Mouse (Mus musculus) liver, embryonic 12.5 days (tissue): Measurements from ENCODE around the gene Prpf40b. TPM values are rescaled to one million over a fixed set of nuclear protein-coding genes. Genes with fewer than 3 reads are reported as not detected.
A peak's percentile ranks its signal among the peaks of the same experiment; 100 is the strongest.

Source experiments
- ATAC-seq: fragments of 200-750 bp; cut with Nextera tagmentation; 2 replicates; pipeline ENCODE4 v1.8.0; 2017; ENCODE audit warnings: moderate number of reproducible peaks, mild to moderate bottlenecking, moderate library complexity
- H3K27ac ChIP-seq: fragments of 300-500 bp; sonication (generic); 2 replicates; pipeline ENCODE4 v1.5.1; 2016; ENCODE audit warnings: mild to moderate bottlenecking
- H3K27me3 ChIP-seq: fragments of 300-500 bp; sonication (generic); replicated peaks from 2 replicates; pipeline ENCODE4 v1.6.1; 2016; ENCODE audit warnings: mild to moderate bottlenecking, moderate library complexity
- H3K36me3 ChIP-seq: fragments of 300-500 bp; sonication (generic); 2 replicates; pipeline ENCODE4 v1.6.1; 2016; ENCODE audit warnings: mild to moderate bottlenecking, moderate library complexity
- H3K4me1 ChIP-seq: fragments of 300-500 bp; sonication (generic); 2 replicates; pipeline ENCODE4 v1.6.1; 2016
- H3K4me2 ChIP-seq: fragments of 300-500 bp; sonication (generic); 2 replicates; pipeline ENCODE4 v1.6.1; 2016; ENCODE audit warnings: mild to moderate bottlenecking, moderate library complexity
- H3K4me3 ChIP-seq: fragments of 300-500 bp; sonication (generic); 2 replicates; pipeline ENCODE4 v1.5.1; 2016; ENCODE audit warnings: mild to moderate bottlenecking, moderate library complexity
- H3K9ac ChIP-seq: fragments of 300-500 bp; sonication (generic); 2 replicates; pipeline ENCODE4 v1.6.1; 2016; ENCODE audit warnings: mild to moderate bottlenecking, moderate library complexity
- H3K9me3 ChIP-seq: fragments of 300-500 bp; sonication (generic); replicated peaks from 2 replicates; pipeline ENCODE4 v1.6.1; 2016; ENCODE audit warnings: mild to moderate bottlenecking, moderate library complexity
- WGBS: fragments of 180-500 bp; shearing (Covaris S2); methylation state at CpG from one replicate; pipeline ENCODE4 v1.1.7; 2016; ENCODE audit not compliant: insufficient replicate concordance; 5-methylcytosine and 5-hydroxymethylcytosine counted together
- polyA plus RNA-seq: library from polyadenylated mRNA; unstranded; fragments of >200 nt; fragmentation: Nextera tagmentation; extraction: Ambion mirVana; gene quantifications from 2 replicates; pipeline ENCODE4 v1.2.1, GENCODE M21; 2016

Prpf40b gene
- polyA plus RNA-seq, 1 experiment from 2014 or later = 15.5 TPM

- H3K27ac ChIP-seq = peak overlapping the region; percentile 36; the same call in 1 of the 2 replicates
- no peak overlapping the region for H3K9ac ChIP-seq
- H3K9me3 ChIP-seq = no peaks in the 10 kb centered on the region
- ATAC-seq = peak; percentile 54; the same call in 1 of the 2 replicates
- peaks cover 27% of the 10 kb centered on the region for H3K4me1 ChIP-seq
- H3K36me3 ChIP-seq = no peaks in the 10 kb centered on the region
- H3K4me3 ChIP-seq = no peak overlapping the region
- H3K27me3 ChIP-seq = 0 out of 2 replicates have a peak, but pooled peaks cover 3% of the 10 kb centered on the region
- WGBS = 59% methylated on average over 8 of the region's 8 CpGs
- peak overlapping the region; percentile 60 for H3K4me2 ChIP-seq
Observed at GRCm38 (mm10) chr15:99259167-99259729, 35.6 kb upstream of the Prpf40b start.

- H3K27me3 ChIP-seq = 0 out of 2 replicates have a peak, but pooled peaks cover 3% of the 10 kb centered on the region
- WGBS = 0% methylated on average over 9 of the region's 10 CpGs
- H3K9ac ChIP-seq = peak overlapping the region; percentile 1; the same call in 1 of the 2 replicates
- peak; percentile 59; the same call in 1 of the 2 replicates for ATAC-seq
- no peaks in the 10 kb centered on the region for H3K9me3 ChIP-seq
- H3K4me3 ChIP-seq = peak overlapping the region; percentile 28
- H3K4me1 ChIP-seq = peaks cover 22% of the 10 kb centered on the region
- no peaks in the 10 kb centered on the region for H3K36me3 ChIP-seq
- peak overlapping the region; percentile 60 for H3K4me2 ChIP-seq
- peak overlapping the region; percentile 36; the same call in 1 of the 2 replicates for H3K27ac ChIP-seq
Observed at GRCm38 (mm10) chr15:99259730-99260252, 35.1 kb upstream of the Prpf40b start.

- Histone ChIP-seq H3K4me2 (no peak overlapping the region), H3K27ac (no peak overlapping the region), H3K4me1 (peaks cover 22% of the 10 kb centered on the region), H3K36me3 (no peaks in the 10 kb centered on the region), H3K9me3 (no peaks in the 10 kb centered on the region), H3K9ac (no peak overlapping the region), H3K27me3 (no peaks in the 10 kb centered on the region), H3K4me3 (no peak overlapping the region)
- WGBS = 68% methylated on average over 10 of the region's 10 CpGs
- ATAC-seq = no peak
Observed at GRCm38 (mm10) chr15:99262702-99263101, 32.2 kb upstream of the Prpf40b start.

GRCm38 (mm10) chr15:99264363-99264762 lies 30.5 kb upstream of the Prpf40b start:
- 72% methylated on average over 2 of the region's 2 CpGs for WGBS
- H3K4me2 ChIP-seq = no peak overlapping the region
- no peak overlapping the region for H3K9ac ChIP-seq
- peaks cover 19% of the 10 kb centered on the region for H3K4me1 ChIP-seq
- no peaks in the 10 kb centered on the region for H3K9me3 ChIP-seq
- H3K36me3 ChIP-seq = no peaks in the 10 kb centered on the region
- ATAC-seq = no peak
- H3K27ac ChIP-seq = no peak overlapping the region
- H3K27me3 ChIP-seq = no peaks in the 10 kb centered on the region
- H3K4me3 ChIP-seq = no peak overlapping the region

- Histone ChIP-seq H3K4me1 (peaks cover 8% of the 10 kb centered on the region; the same call in 1 of the 2 replicates), H3K9me3 (no peaks in the 10 kb centered on the region), H3K9ac (no peak overlapping the region), H3K36me3 (no peaks in the 10 kb centered on the region), H3K27ac (no peak overlapping the region), H3K4me2 (no peak overlapping the region), H3K27me3 (no peaks in the 10 kb centered on the region), H3K4me3 (no peak overlapping the region)
- 24% methylated on average over 4 of the region's 4 CpGs for WGBS
- peak; percentile 44; the same call in 1 of the 2 replicates for ATAC-seq
Observed at GRCm38 (mm10) chr15:99265679-99266078, 29.2 kb upstream of the Prpf40b start.

GRCm38 (mm10) chr15:99276095-99276494 lies 18.8 kb upstream of the Prpf40b start:
- 61% methylated on average over 8 of the region's 8 CpGs for WGBS
- Histone ChIP-seq H3K27ac (no peak overlapping the region), H3K9me3 (no peaks in the 10 kb centered on the region), H3K4me1 (no peaks in the 10 kb centered on the region), H3K4me3 (no peak overlapping the region), H3K36me3 (no peaks in the 10 kb centered on the region), H3K9ac (no peak overlapping the region), H3K27me3 (peaks cover 28% of the 10 kb centered on the region), H3K4me2 (no peak overlapping the region)
- no peak for ATAC-seq

- ATAC-seq = no peak
- Histone ChIP-seq H3K4me1 (no peaks in the 10 kb centered on the region), H3K27me3 (peaks cover 28% of the 10 kb centered on the region), H3K27ac (no peak overlapping the region), H3K9ac (no peak overlapping the region), H3K4me3 (no peak overlapping the region), H3K36me3 (no peaks in the 10 kb centered on the region), H3K4me2 (no peak overlapping the region), H3K9me3 (no peaks in the 10 kb centered on the region)
- 96% methylated on average over 7 of the region's 7 CpGs for WGBS
Observed at GRCm38 (mm10) chr15:99278271-99278670, 16.6 kb upstream of the Prpf40b start.

- WGBS = 49% methylated on average over 10 of the region's 10 CpGs
- Histone ChIP-seq H3K27me3 (peaks cover 20% of the 10 kb centered on the region), H3K9me3 (no peaks in the 10 kb centered on the region), H3K4me3 (no peak overlapping the region), H3K4me2 (peak overlapping the region; percentile 47), H3K4me1 (peaks cover 22% of the 10 kb centered on the region), H3K27ac (no peak overlapping the region), H3K36me3 (no peaks in the 10 kb centered on the region), H3K9ac (no peak overlapping the region)
- ATAC-seq = no peak
Observed at GRCm38 (mm10) chr15:99283456-99283855, 11.4 kb upstream of the Prpf40b start.

GRCm38 (mm10) chr15:99284527-99285188 lies 10.2 kb upstream of the Prpf40b start:
- WGBS = 16% methylated on average over 14 of the region's 14 CpGs
- no peaks in the 10 kb centered on the region for H3K36me3 ChIP-seq
- peak overlapping the region; percentile 59 for H3K27ac ChIP-seq
- H3K9me3 ChIP-seq = no peaks in the 10 kb centered on the region
- peak overlapping the region; percentile 47 for H3K4me2 ChIP-seq
- no peak overlapping the region for H3K4me3 ChIP-seq
- H3K9ac ChIP-seq = no peak overlapping the region
- H3K27me3 ChIP-seq = peaks cover 12% of the 10 kb centered on the region
- peaks cover 22% of the 10 kb centered on the region for H3K4me1 ChIP-seq
- ATAC-seq = peak; percentile 68

GRCm38 (mm10) chr15:99285189-99285535 lies 9.7 kb upstream of the Prpf40b start:
- 37% methylated on average over 8 of the region's 8 CpGs for WGBS
- no peaks in the 10 kb centered on the region for H3K9me3 ChIP-seq
- H3K27me3 ChIP-seq = peaks cover 7% of the 10 kb centered on the region
- no peaks in the 10 kb centered on the region for H3K36me3 ChIP-seq
- no peak overlapping the region for H3K4me3 ChIP-seq
- no peak overlapping the region for H3K9ac ChIP-seq
- ATAC-seq = peak; percentile 82
- peaks cover 22% of the 10 kb centered on the region for H3K4me1 ChIP-seq
- H3K4me2 ChIP-seq = peak overlapping the region; percentile 47; the same call in 1 of the 2 replicates
- peak overlapping the region; percentile 59; the same call in 1 of the 2 replicates for H3K27ac ChIP-seq

GRCm38 (mm10) chr15:99290586-99290985 lies 4.3 kb upstream of the Prpf40b start:
- 77% methylated on average over 11 of the region's 11 CpGs for WGBS
- ATAC-seq = no peak

GRCm38 (mm10) chr15:99294287-99294686 lies 600 bp upstream of the Prpf40b start:
- no peaks in the 10 kb centered on the region for H3K36me3 ChIP-seq
- H3K4me1 ChIP-seq = peaks cover 24% of the 10 kb centered on the region
- H3K9ac ChIP-seq = peak overlapping the region; percentile 72
- peak; percentile 1; the same call in 1 of the 2 replicates for ATAC-seq
- peak overlapping the region; percentile 72 for H3K4me3 ChIP-seq
- H3K27me3 ChIP-seq = peaks cover 19% of the 10 kb centered on the region; the same call in 1 of the 2 replicates
- 10% methylated on average over 16 of the region's 16 CpGs for WGBS
- 0 out of 2 replicates have a peak overlapping the region, but pooled peaks have one; percentile 72 for H3K27ac ChIP-seq
- peak overlapping the region; percentile 85 for H3K4me2 ChIP-seq
- no peaks in the 10 kb centered on the region for H3K9me3 ChIP-seq

More at GRCm38 (mm10) chr15:99290586-99290985, 4.3 kb upstream of the Prpf40b start:
- H3K36me3 ChIP-seq = no peaks in the 10 kb centered on the region
- no peaks in the 10 kb centered on the region for H3K9me3 ChIP-seq
- no peak overlapping the region for H3K4me3 ChIP-seq
- peaks cover 19% of the 10 kb centered on the region; the same call in 1 of the 2 replicates for H3K27me3 ChIP-seq
- no peak overlapping the region for H3K4me2 ChIP-seq
- H3K27ac ChIP-seq = no peak overlapping the region
- no peak overlapping the region for H3K9ac ChIP-seq
- H3K4me1 ChIP-seq = peaks cover 13% of the 10 kb centered on the region
